Mouse (Mus musculus): ENCODE measurements around the gene Pgbd1. TPM values are rescaled to one million over a fixed set of nuclear protein-coding genes. Genes with fewer than 3 reads are reported as not detected.
"Not testable (repeated sequence)": the region's sequence is repeated elsewhere in the genome, so short reads cannot be mapped to it uniquely, and the experiment has no call there.

Pgbd1 gene
- polyA plus RNA-seq, 1 experiment from 2014 or later, result 4.9 TPM

- WGBS, result 80% methylated on average over 11 of the region's 11 CpGs
- Histone ChIP-seq H3K4me2 (replicated peaks; ENCODE audit: low read depth, low read length) (no peak overlapping the region), H3K36me3 (ENCODE audit: control insufficient read depth, insufficient read depth, low read length) (no peaks in the 10 kb centered on the region), H3K27ac (ENCODE audit: low read depth, low read length) (no peak overlapping the region), H3K9ac (ENCODE audit: low read depth, low read length) (no peak overlapping the region), H3K4me1 (ENCODE audit: control insufficient read depth, insufficient read depth, low read length) (no peaks in the 10 kb centered on the region), H3K27me3 (ENCODE audit: control insufficient read depth, insufficient read depth, low read length) (no peaks in the 10 kb centered on the region), H3K4me3 (ENCODE audit: low read length) (no peak overlapping the region; the same call in 1 of the 2 replicates), H3K9me3 (ENCODE audit: control insufficient read depth, low read length) (no peaks in the 10 kb centered on the region)
- ATAC-seq (ENCODE audit: low FRiP score, low TSS enrichment), result no peak
Measured at GRCm38 (mm10) chr13:21407341-21407740, 33.5 kb downstream of the Pgbd1 start.

- Histone ChIP-seq H3K4me3 (ENCODE audit: low read length) (peak overlapping the region; percentile 88), H3K27ac (ENCODE audit: low read depth, low read length) (no peak overlapping the region), H3K9ac (ENCODE audit: low read depth, low read length) (peak overlapping the region; percentile 87), H3K4me1 (ENCODE audit: control insufficient read depth, insufficient read depth, low read length) (peaks cover 6% of the 10 kb centered on the region; the same call in 1 of the 2 replicates), H3K9me3 (ENCODE audit: control insufficient read depth, low read length) (no peaks in the 10 kb centered on the region), H3K27me3 (ENCODE audit: control insufficient read depth, insufficient read depth, low read length) (no peaks in the 10 kb centered on the region), H3K36me3 (ENCODE audit: control insufficient read depth, insufficient read depth, low read length) (peaks cover 15% of the 10 kb centered on the region; the same call in 1 of the 2 replicates), H3K4me2 (replicated peaks; ENCODE audit: low read depth, low read length) (peak overlapping the region; percentile 73)
- peak; percentile 50; the same call in 1 of the 2 replicates for ATAC-seq (ENCODE audit: low FRiP score, low TSS enrichment)
- WGBS, result 0% methylated on average over 2 of the region's 2 CpGs
Measured at GRCm38 (mm10) chr13:21402848-21403247, 38.0 kb downstream of the Pgbd1 start.

GRCm38 (mm10) chr13:21402287-21402846 lies 38.5 kb downstream of the Pgbd1 start, which contains the start of gene Zkscan3:
Zkscan3 (minus strand) TSS chr13:21402755.
- peak within 1 kb of the TSS; percentile 88 for H3K4me3 ChIP-seq (ENCODE audit: low read length)
- H3K4me1 ChIP-seq (ENCODE audit: control insufficient read depth, insufficient read depth, low read length), result peaks cover 6% of the 10 kb centered on the region; the same call in 1 of the 2 replicates
- peak within 1 kb of the TSS; percentile 74 for H3K27ac ChIP-seq (ENCODE audit: low read depth, low read length)
- H3K9ac ChIP-seq (ENCODE audit: low read depth, low read length), result peak within 1 kb of the TSS; percentile 87
- no peaks in the 10 kb centered on the region for H3K27me3 ChIP-seq (ENCODE audit: control insufficient read depth, insufficient read depth, low read length)
- WGBS, result under 1% methylated on average over 35 of the region's 35 CpGs
- peak; percentile 95 for ATAC-seq (ENCODE audit: low FRiP score, low TSS enrichment)
- H3K36me3 ChIP-seq (ENCODE audit: control insufficient read depth, insufficient read depth, low read length), result peaks cover 15% of the 10 kb centered on the region; the same call in 1 of the 2 replicates
- H3K9me3 ChIP-seq (ENCODE audit: control insufficient read depth, low read length), result no peaks in the 10 kb centered on the region
- H3K4me2 ChIP-seq (replicated peaks; ENCODE audit: low read depth, low read length), result peak within 1 kb of the TSS; percentile 73

- H3K4me2 ChIP-seq (replicated peaks; ENCODE audit: low read depth, low read length), result peak overlapping the region; percentile 73
- no peaks in the 10 kb centered on the region for H3K9me3 ChIP-seq (ENCODE audit: control insufficient read depth, low read length)
- no peak overlapping the region for H3K27ac ChIP-seq (ENCODE audit: low read depth, low read length)
- peak; percentile 25; the same call in 1 of the 2 replicates for ATAC-seq (ENCODE audit: low FRiP score, low TSS enrichment)
- WGBS, result 19% methylated on average over 12 of the region's 12 CpGs
- no peaks in the 10 kb centered on the region for H3K27me3 ChIP-seq (ENCODE audit: control insufficient read depth, insufficient read depth, low read length)
- H3K9ac ChIP-seq (ENCODE audit: low read depth, low read length), result peak overlapping the region; percentile 87
- H3K36me3 ChIP-seq (ENCODE audit: control insufficient read depth, insufficient read depth, low read length), result peaks cover 15% of the 10 kb centered on the region; the same call in 1 of the 2 replicates
- peak overlapping the region; percentile 88 for H3K4me3 ChIP-seq (ENCODE audit: low read length)
- peaks cover 6% of the 10 kb centered on the region; the same call in 1 of the 2 replicates for H3K4me1 ChIP-seq (ENCODE audit: control insufficient read depth, insufficient read depth, low read length)
Measured at GRCm38 (mm10) chr13:21401636-21402286, 39.1 kb downstream of the Pgbd1 start.

GRCm38 (mm10) chr13:21401166-21401565 lies 39.7 kb downstream of the Pgbd1 start:
- no peak for ATAC-seq (ENCODE audit: low FRiP score, low TSS enrichment)
- Histone ChIP-seq H3K4me1 (ENCODE audit: control insufficient read depth, insufficient read depth, low read length) (peaks cover 6% of the 10 kb centered on the region; the same call in 1 of the 2 replicates), H3K9me3 (ENCODE audit: control insufficient read depth, low read length) (no peaks in the 10 kb centered on the region), H3K4me3 (ENCODE audit: low read length) (peak overlapping the region; percentile 88), H3K9ac (ENCODE audit: low read depth, low read length) (peak overlapping the region; percentile 87; the same call in 1 of the 2 replicates), H3K4me2 (replicated peaks; ENCODE audit: low read depth, low read length) (peak overlapping the region; percentile 73), H3K27ac (ENCODE audit: low read depth, low read length) (no peak overlapping the region), H3K27me3 (ENCODE audit: control insufficient read depth, insufficient read depth, low read length) (no peaks in the 10 kb centered on the region), H3K36me3 (ENCODE audit: control insufficient read depth, insufficient read depth, low read length) (peaks cover 20% of the 10 kb centered on the region)
- WGBS, result 82% methylated on average over 3 of the region's 3 CpGs

- Histone ChIP-seq H3K9me3 (ENCODE audit: control insufficient read depth, low read length) (no peaks in the 10 kb centered on the region), H3K36me3 (ENCODE audit: control insufficient read depth, insufficient read depth, low read length) (peaks cover 51% of the 10 kb centered on the region), H3K4me1 (ENCODE audit: control insufficient read depth, insufficient read depth, low read length) (peaks cover 6% of the 10 kb centered on the region; the same call in 1 of the 2 replicates), H3K4me3 (ENCODE audit: low read length) (no peak overlapping the region), H3K27me3 (ENCODE audit: control insufficient read depth, insufficient read depth, low read length) (no peaks in the 10 kb centered on the region), H3K27ac (ENCODE audit: low read depth, low read length) (no peak overlapping the region), H3K9ac (ENCODE audit: low read depth, low read length) (no peak overlapping the region), H3K4me2 (replicated peaks; ENCODE audit: low read depth, low read length) (no peak overlapping the region)
- no peak for ATAC-seq (ENCODE audit: low FRiP score, low TSS enrichment)
- 86% methylated on average over 2 of the region's 2 CpGs for WGBS
Measured at GRCm38 (mm10) chr13:21397486-21397885, 43.4 kb downstream of the Pgbd1 start.

- not testable (repeated sequence) for H3K4me2 ChIP-seq (replicated peaks; ENCODE audit: low read depth, low read length); H3K4me3 ChIP-seq (ENCODE audit: low read length); H3K4me1 ChIP-seq (ENCODE audit: control insufficient read depth, insufficient read depth, low read length); H3K27ac ChIP-seq (ENCODE audit: low read depth, low read length); H3K9ac ChIP-seq (ENCODE audit: low read depth, low read length); H3K27me3 ChIP-seq (ENCODE audit: control insufficient read depth, insufficient read depth, low read length); H3K9me3 ChIP-seq (ENCODE audit: control insufficient read depth, low read length)
- H3K36me3 ChIP-seq (ENCODE audit: control insufficient read depth, insufficient read depth, low read length), result peaks cover 64% of the 10 kb centered on the region
- WGBS, result 87% methylated on average over 14 of the region's 18 CpGs
- ATAC-seq (ENCODE audit: low FRiP score, low TSS enrichment), result peak; percentile 62
Measured at GRCm38 (mm10) chr13:21396048-21396447, 44.8 kb downstream of the Pgbd1 start.

- no peak for ATAC-seq (ENCODE audit: low FRiP score, low TSS enrichment)
- no peaks in the 10 kb centered on the region for H3K9me3 ChIP-seq (ENCODE audit: control insufficient read depth, low read length)
- H3K9ac ChIP-seq (ENCODE audit: low read depth, low read length), result no peak overlapping the region
- no peak overlapping the region for H3K27ac ChIP-seq (ENCODE audit: low read depth, low read length)
- H3K4me2 ChIP-seq (replicated peaks; ENCODE audit: low read depth, low read length), result no peak overlapping the region
- 71% methylated on average over 6 of the region's 6 CpGs for WGBS
- no peak overlapping the region for H3K4me3 ChIP-seq (ENCODE audit: low read length)
- H3K36me3 ChIP-seq (ENCODE audit: control insufficient read depth, insufficient read depth, low read length), result peaks cover 69% of the 10 kb centered on the region
- H3K4me1 ChIP-seq (ENCODE audit: control insufficient read depth, insufficient read depth, low read length), result no peaks in the 10 kb centered on the region
- no peaks in the 10 kb centered on the region for H3K27me3 ChIP-seq (ENCODE audit: control insufficient read depth, insufficient read depth, low read length)
Measured at GRCm38 (mm10) chr13:21395623-21396022, 45.2 kb downstream of the Pgbd1 start.

- Histone ChIP-seq H3K36me3 (ENCODE audit: control insufficient read depth, insufficient read depth, low read length) (peaks cover 73% of the 10 kb centered on the region), H3K9me3 (ENCODE audit: control insufficient read depth, low read length) (no peaks in the 10 kb centered on the region), H3K4me2 (replicated peaks; ENCODE audit: low read depth, low read length) (no peak overlapping the region), H3K4me1 (ENCODE audit: control insufficient read depth, insufficient read depth, low read length) (no peaks in the 10 kb centered on the region), H3K4me3 (ENCODE audit: low read length) (no peak overlapping the region), H3K27ac (ENCODE audit: low read depth, low read length) (no peak overlapping the region), H3K9ac (ENCODE audit: low read depth, low read length) (no peak overlapping the region), H3K27me3 (ENCODE audit: control insufficient read depth, insufficient read depth, low read length) (no peaks in the 10 kb centered on the region)
- no peak for ATAC-seq (ENCODE audit: low FRiP score, low TSS enrichment)
- 87% methylated on average over 1 of the region's 1 CpGs for WGBS
Measured at GRCm38 (mm10) chr13:21395211-21395610, 45.6 kb downstream of the Pgbd1 start.

Data from kidney, embryonic 14.5 days (tissue).